Mouse (Mus musculus) kidney, embryonic 15.5 days (tissue): ENCODE data around the gene Mplkip. TPM values are rescaled to one million over a fixed set of nuclear protein-coding genes. Genes with fewer than 3 reads are reported as not detected.

Experiments
- ATAC-seq: fragments of 200-750 bp; cut with Nextera tagmentation; replicated peaks from 2 replicates; pipeline ENCODE4 v1.8.0; 2017; ENCODE audit warnings: moderate TSS enrichment; ENCODE audit not compliant: low FRiP score
- H3K27ac ChIP-seq: fragments of 300-500 bp; sonication (generic); 2 replicates; pipeline ENCODE4 v1.5.1; 2015; ENCODE audit warnings: mild to moderate bottlenecking, inconsistent platforms
- H3K27me3 ChIP-seq: fragments of 300-500 bp; sonication (generic); 2 replicates; pipeline ENCODE4 v1.6.1; 2015; ENCODE audit warnings: inconsistent platforms
- H3K36me3 ChIP-seq: fragments of 300-500 bp; sonication (generic); 2 replicates; pipeline ENCODE4 v1.6.1; 2015; ENCODE audit warnings: inconsistent platforms
- H3K4me1 ChIP-seq: fragments of 300-500 bp; sonication (generic); 2 replicates; pipeline ENCODE4 v1.6.1; 2015; ENCODE audit warnings: inconsistent platforms
- H3K4me2 ChIP-seq: fragments of 300-500 bp; sonication (generic); 2 replicates; pipeline ENCODE4 v1.6.1; 2015; ENCODE audit warnings: moderate library complexity, mild to moderate bottlenecking, inconsistent platforms
- H3K4me3 ChIP-seq: fragments of 300-500 bp; sonication (generic); replicated peaks from 2 replicates; pipeline ENCODE4 v1.5.1; 2015; ENCODE audit warnings: mild to moderate bottlenecking, inconsistent platforms
- H3K9ac ChIP-seq: fragments of 300-500 bp; sonication (generic); 2 replicates; pipeline ENCODE4 v1.6.1; 2015; ENCODE audit warnings: mild to moderate bottlenecking, inconsistent platforms
- H3K9me3 ChIP-seq: fragments of 300-500 bp; sonication (generic); replicated peaks from 2 replicates; pipeline ENCODE4 v1.6.1; 2016; ENCODE audit warnings: inconsistent platforms
- WGBS: fragments of 180-500 bp; shearing (Covaris S2); methylation state at CpG from one replicate; pipeline ENCODE4 v1.1.7; 2015; ENCODE audit warnings: mixed read lengths; 5-methylcytosine and 5-hydroxymethylcytosine counted together
- polyA plus RNA-seq: library from polyadenylated mRNA; unstranded; fragments of >200 nt; fragmentation: Nextera tagmentation; extraction: Ambion mirVana; gene quantifications from 2 replicates; pipeline ENCODE4 v1.2.1, GENCODE M21; 2015

The Mplkip gene
- 49.8 and 54.4 TPM in 2 replicates for polyA plus RNA-seq

- H3K27me3 ChIP-seq, result no peaks in the 10 kb centered on the region
- under 1% methylated on average over 66 of the region's 66 CpGs for WGBS
- peaks cover 12% of the 10 kb centered on the region for H3K4me1 ChIP-seq
- H3K36me3 ChIP-seq, result peaks cover 4% of the 10 kb centered on the region; the same call in 1 of the 2 replicates
- ATAC-seq, result peak; percentile 99
- peak within 1 kb of the TSS; percentile 65 for H3K4me2 ChIP-seq
- H3K9me3 ChIP-seq, result no peaks in the 10 kb centered on the region
- H3K4me3 ChIP-seq, result peak within 1 kb of the TSS; percentile 88
- peak within 1 kb of the TSS; percentile 92 for H3K9ac ChIP-seq
- peak within 1 kb of the TSS; percentile 94 for H3K27ac ChIP-seq
These were observed at the start of gene Mplkip, which contains the start of gene Sugct for GRCm38 (mm10) chr13:17694911-17695699. Mplkip (plus strand) TSS chr13:17695192. Sugct (minus strand) TSS chr13:17695553.

- Histone ChIP-seq H3K4me2 (no peak overlapping the region), H3K4me1 (no peaks in the 10 kb centered on the region), H3K27ac (no peak overlapping the region), H3K9ac (no peak overlapping the region), H3K4me3 (no peak overlapping the region), H3K9me3 (no peaks in the 10 kb centered on the region), H3K27me3 (no peaks in the 10 kb centered on the region), H3K36me3 (no peaks in the 10 kb centered on the region)
- WGBS, result 83% methylated on average over 1 of the region's 1 CpGs
- no peak for ATAC-seq
These were observed 27.6 kb upstream of the Mplkip start for GRCm38 (mm10) chr13:17667380-17667779.

GRCm38 (mm10) chr13:17671122-17671521, 23.9 kb upstream of the Mplkip start:
- H3K27me3 ChIP-seq, result no peaks in the 10 kb centered on the region
- H3K36me3 ChIP-seq, result no peaks in the 10 kb centered on the region
- no peak overlapping the region for H3K4me3 ChIP-seq
- H3K9ac ChIP-seq, result no peak overlapping the region
- H3K4me2 ChIP-seq, result no peak overlapping the region
- ATAC-seq, result peak; percentile 92
- no peaks in the 10 kb centered on the region for H3K4me1 ChIP-seq
- no peaks in the 10 kb centered on the region for H3K9me3 ChIP-seq
- H3K27ac ChIP-seq, result no peak overlapping the region
- 56% methylated on average over 1 of the region's 1 CpGs for WGBS

- Histone ChIP-seq H3K4me1 (peaks cover 8% of the 10 kb centered on the region; the same call in 1 of the 2 replicates), H3K4me3 (no peak overlapping the region), H3K4me2 (no peak overlapping the region), H3K9ac (no peak overlapping the region), H3K27me3 (no peaks in the 10 kb centered on the region), H3K27ac (no peak overlapping the region), H3K36me3 (no peaks in the 10 kb centered on the region), H3K9me3 (no peaks in the 10 kb centered on the region)
- ATAC-seq, result no peak
These were observed 5.5 kb upstream of the Mplkip start for GRCm38 (mm10) chr13:17689461-17689860.

- H3K36me3 ChIP-seq, result no peaks in the 10 kb centered on the region
- no peak for ATAC-seq
- H3K27ac ChIP-seq, result no peak overlapping the region
- H3K27me3 ChIP-seq, result no peaks in the 10 kb centered on the region
- H3K9ac ChIP-seq, result no peak overlapping the region
- H3K4me2 ChIP-seq, result no peak overlapping the region
- no peaks in the 10 kb centered on the region for H3K9me3 ChIP-seq
- peaks cover 8% of the 10 kb centered on the region; the same call in 1 of the 2 replicates for H3K4me1 ChIP-seq
- H3K4me3 ChIP-seq, result no peak overlapping the region
These were observed 4.3 kb upstream of the Mplkip start for GRCm38 (mm10) chr13:17690686-17691085.

GRCm38 (mm10) chr13:17691436-17691835, 3.6 kb upstream of the Mplkip start:
- Histone ChIP-seq H3K9ac (no peak overlapping the region), H3K9me3 (no peaks in the 10 kb centered on the region), H3K27me3 (no peaks in the 10 kb centered on the region), H3K27ac (0 out of 2 replicates have a peak overlapping the region, but pooled peaks have one; percentile 37), H3K4me3 (no peak overlapping the region), H3K4me1 (peaks cover 8% of the 10 kb centered on the region; the same call in 1 of the 2 replicates), H3K36me3 (no peaks in the 10 kb centered on the region), H3K4me2 (no peak overlapping the region)
- 55% methylated on average over 1 of the region's 1 CpGs for whole genome bisulfite sequencing
- ATAC-seq, result no peak

DNA sequence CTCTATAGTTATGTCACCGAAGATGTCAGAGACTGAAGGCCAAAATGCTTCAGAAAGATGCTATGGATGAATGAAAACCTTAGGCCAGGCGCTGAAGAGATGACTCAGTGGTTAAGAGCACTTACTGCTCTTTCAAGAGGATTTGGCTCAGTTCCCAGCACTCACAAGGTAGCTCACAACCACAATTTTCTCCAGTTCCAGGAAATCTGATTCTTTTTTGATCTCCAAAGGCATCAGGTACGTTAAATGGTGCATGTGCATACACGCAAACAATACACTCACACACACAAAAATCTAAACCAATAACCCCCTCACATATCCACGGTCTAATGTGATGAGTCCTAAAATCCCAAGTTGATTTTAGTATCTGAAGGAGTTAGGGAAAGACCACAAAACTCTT, 1.2 kb upstream of the Mplkip start:
- peak overlapping the region; percentile 62 for H3K4me2 ChIP-seq
- H3K9me3 ChIP-seq, result no peaks in the 10 kb centered on the region
- H3K4me1 ChIP-seq, result peaks cover 15% of the 10 kb centered on the region
- peak overlapping the region; percentile 88 for H3K4me3 ChIP-seq
- 70% methylated on average over 5 of the region's 5 CpGs for WGBS
- peaks cover 4% of the 10 kb centered on the region; the same call in 1 of the 2 replicates for H3K36me3 ChIP-seq
- no peak for ATAC-seq
- no peak overlapping the region for H3K9ac ChIP-seq
- H3K27ac ChIP-seq, result no peak overlapping the region
- H3K27me3 ChIP-seq, result no peaks in the 10 kb centered on the region

DNA sequence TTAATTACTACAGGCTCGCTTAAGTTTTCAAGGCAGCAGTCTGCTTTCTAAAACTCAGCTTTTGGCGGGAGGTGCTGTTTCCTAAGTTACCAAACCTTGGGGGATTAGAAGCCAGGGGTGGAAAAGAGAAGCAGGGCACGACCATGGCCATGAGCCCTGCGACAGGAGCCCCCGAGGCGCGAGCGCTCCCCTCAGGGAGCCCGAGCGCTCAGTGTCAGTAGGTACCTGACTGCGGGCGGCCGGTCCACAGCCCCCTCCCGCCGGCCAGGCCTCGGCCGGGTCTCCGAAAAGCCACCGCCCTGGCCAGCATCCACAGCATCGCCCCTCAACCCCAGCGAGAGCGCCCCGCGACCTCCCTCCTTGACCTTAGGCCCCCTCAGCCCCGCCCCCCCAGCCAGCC, 578 bp upstream of the Mplkip start:
- Histone ChIP-seq H3K27ac (peak overlapping the region; percentile 89), H3K36me3 (peaks cover 4% of the 10 kb centered on the region; the same call in 1 of the 2 replicates), H3K27me3 (no peaks in the 10 kb centered on the region), H3K4me3 (peak overlapping the region; percentile 88), H3K9me3 (no peaks in the 10 kb centered on the region), H3K9ac (peak overlapping the region; percentile 67), H3K4me1 (peaks cover 15% of the 10 kb centered on the region), H3K4me2 (peak overlapping the region; percentile 62)
- peak; percentile 87 for ATAC-seq
- WGBS, result under 1% methylated on average over 24 of the region's 25 CpGs

DNA sequence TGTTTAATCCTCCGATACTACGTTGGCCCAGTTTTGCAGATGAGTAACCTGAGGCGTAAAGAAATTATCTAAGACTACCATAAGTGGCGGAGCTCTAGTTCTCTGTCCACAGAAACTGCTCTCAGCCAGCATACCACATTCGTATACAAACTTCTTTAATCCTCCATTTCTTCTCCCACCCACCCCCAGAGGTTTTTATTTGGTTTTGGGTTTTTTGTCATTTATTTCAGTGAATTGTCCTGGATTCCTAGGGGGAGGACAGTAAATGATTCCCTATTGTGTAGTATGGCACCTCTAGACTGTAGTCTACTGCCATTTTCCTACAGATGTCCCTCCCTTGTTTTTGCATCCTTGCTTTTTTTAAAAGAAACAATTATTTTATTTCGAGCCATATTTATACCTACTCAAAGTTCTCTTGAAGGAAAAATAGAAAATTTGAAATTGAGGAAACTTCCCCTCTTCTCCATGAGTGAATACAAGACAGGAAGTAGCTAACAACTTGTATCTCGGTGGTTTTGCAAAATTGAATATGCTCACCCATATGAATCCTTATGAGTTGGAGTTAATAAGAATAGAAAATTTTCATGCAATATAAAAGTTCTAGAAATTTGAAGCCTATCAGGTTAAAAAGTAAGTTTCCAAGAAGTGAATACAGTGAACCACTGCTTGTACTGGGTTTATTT, 1.0 kb downstream of the Mplkip start:
- Histone ChIP-seq H3K36me3 (peaks cover 8% of the 10 kb centered on the region; the same call in 1 of the 2 replicates), H3K27ac (peak overlapping the region; percentile 94), H3K9ac (peak overlapping the region; percentile 92), H3K4me1 (peaks cover 12% of the 10 kb centered on the region), H3K4me2 (peak overlapping the region; percentile 65), H3K9me3 (no peaks in the 10 kb centered on the region), H3K27me3 (no peaks in the 10 kb centered on the region), H3K4me3 (peak overlapping the region; percentile 88)
- ATAC-seq, result no peak
- WGBS, result 11% methylated on average over 7 of the region's 7 CpGs

DNA sequence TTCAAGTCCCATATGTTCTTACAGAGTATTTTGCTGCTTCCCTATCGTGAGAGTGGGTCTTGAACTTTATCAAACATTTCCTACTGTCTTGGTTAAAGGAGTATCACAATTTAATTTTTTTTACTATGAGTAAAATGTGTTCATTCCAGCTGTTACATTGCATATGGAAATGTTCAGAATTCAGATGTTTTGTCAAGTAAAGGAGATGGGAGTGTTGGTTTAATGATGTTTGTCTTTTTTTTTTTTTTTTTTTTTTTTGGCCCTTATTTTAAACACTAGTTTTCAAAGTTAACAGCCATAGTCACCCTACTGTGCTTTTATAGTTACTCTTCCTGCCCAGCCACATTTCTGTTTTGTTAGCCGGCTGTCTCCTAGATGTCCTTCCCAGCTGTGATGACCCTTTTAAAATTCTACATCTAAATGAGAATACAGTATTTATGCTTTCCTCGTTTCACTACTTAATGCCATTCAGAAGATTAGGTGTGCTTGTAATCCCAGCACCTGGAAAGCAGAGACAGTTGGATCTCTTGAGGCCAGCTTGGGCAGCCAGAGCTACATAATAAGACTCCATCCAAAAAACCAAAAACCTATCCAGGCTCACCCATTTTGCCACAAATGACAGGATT, 5.2 kb downstream of the Mplkip start:
- Histone ChIP-seq H3K27ac (no peak overlapping the region), H3K4me1 (peaks cover 7% of the 10 kb centered on the region; the same call in 1 of the 2 replicates), H3K36me3 (peaks cover 12% of the 10 kb centered on the region; the same call in 1 of the 2 replicates), H3K4me3 (no peak overlapping the region), H3K9ac (no peak overlapping the region), H3K4me2 (no peak overlapping the region), H3K27me3 (no peaks in the 10 kb centered on the region), H3K9me3 (no peaks in the 10 kb centered on the region)
- 85% methylated on average over 3 of the region's 3 CpGs for WGBS
- no peak for ATAC-seq

DNA sequence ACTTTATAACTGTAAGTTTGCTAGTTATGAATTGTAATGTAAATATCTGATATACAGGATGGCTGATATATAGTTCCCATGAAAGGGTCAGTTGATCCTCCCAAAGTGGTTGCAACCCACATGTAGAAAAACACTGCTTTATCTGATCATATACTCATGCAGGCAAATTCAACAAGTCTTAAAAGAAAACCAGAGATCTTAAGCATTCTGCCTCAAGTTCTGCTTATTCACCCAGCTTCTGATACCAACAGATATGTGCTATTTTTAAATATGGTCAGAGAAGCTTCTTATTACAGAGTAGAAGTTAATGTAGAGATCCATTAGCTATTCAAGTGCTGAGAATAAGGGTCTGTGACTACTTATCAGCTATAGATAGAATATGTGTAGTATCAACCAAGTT, 6.3 kb downstream of the Mplkip start:
- no peak overlapping the region for H3K4me3 ChIP-seq
- no peaks in the 10 kb centered on the region for H3K27me3 ChIP-seq
- peaks cover 7% of the 10 kb centered on the region; the same call in 1 of the 2 replicates for H3K4me1 ChIP-seq
- no peak overlapping the region for H3K27ac ChIP-seq
- no peak overlapping the region for H3K4me2 ChIP-seq
- ATAC-seq, result no peak
- no peak overlapping the region for H3K9ac ChIP-seq
- H3K9me3 ChIP-seq, result no peaks in the 10 kb centered on the region
- H3K36me3 ChIP-seq, result peaks cover 12% of the 10 kb centered on the region; the same call in 1 of the 2 replicates

DNA sequence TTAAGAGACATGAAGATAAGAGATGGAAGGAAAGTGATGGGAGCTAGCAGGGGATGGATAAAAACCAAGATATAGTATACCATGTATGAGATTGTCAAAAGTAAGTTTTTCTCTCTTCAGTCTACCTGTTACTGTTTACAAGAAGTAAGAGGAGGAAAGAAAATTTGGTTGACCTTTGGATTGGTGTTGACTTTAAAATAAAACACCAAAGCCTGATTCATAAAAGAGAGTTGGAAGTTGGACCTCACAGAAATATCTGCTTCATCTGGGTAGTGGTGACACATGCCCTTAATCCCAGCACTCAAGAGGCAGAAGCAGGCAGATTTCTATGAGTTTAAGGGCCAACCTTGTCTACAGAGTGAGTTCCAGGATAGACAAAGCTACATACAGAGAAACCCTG, 7.3 kb downstream of the Mplkip start:
- peaks cover 4% of the 10 kb centered on the region; the same call in 1 of the 2 replicates for H3K4me1 ChIP-seq
- H3K4me2 ChIP-seq, result no peak overlapping the region
- no peak overlapping the region for H3K9ac ChIP-seq
- H3K9me3 ChIP-seq, result no peaks in the 10 kb centered on the region
- H3K36me3 ChIP-seq, result peaks cover 12% of the 10 kb centered on the region; the same call in 1 of the 2 replicates
- H3K4me3 ChIP-seq, result no peak overlapping the region
- H3K27ac ChIP-seq, result no peak overlapping the region
- ATAC-seq, result no peak
- no peaks in the 10 kb centered on the region for H3K27me3 ChIP-seq
